Mouse (Mus musculus) spleen, adult 2 months (tissue): ENCODE data around the gene Gm5105.

Source experiments
- CTCF ChIP-seq: fragments of 200-500 bp; IDR thresholded peaks from 2 replicates; pipeline ENCODE4 v1.5.1; 2011; ENCODE audit warnings: mild to moderate bottlenecking, inconsistent platforms; ENCODE audit not compliant: insufficient read depth, insufficient read length, insufficient replicate concordance; ENCODE audit errors: extremely low read depth
- POLR2A ChIP-seq: fragments of 200-500 bp; IDR thresholded peaks from 2 replicates; pipeline ENCODE4 v1.6.1; 2011; ENCODE audit warnings: low read depth, low read length, inconsistent platforms

DNA sequence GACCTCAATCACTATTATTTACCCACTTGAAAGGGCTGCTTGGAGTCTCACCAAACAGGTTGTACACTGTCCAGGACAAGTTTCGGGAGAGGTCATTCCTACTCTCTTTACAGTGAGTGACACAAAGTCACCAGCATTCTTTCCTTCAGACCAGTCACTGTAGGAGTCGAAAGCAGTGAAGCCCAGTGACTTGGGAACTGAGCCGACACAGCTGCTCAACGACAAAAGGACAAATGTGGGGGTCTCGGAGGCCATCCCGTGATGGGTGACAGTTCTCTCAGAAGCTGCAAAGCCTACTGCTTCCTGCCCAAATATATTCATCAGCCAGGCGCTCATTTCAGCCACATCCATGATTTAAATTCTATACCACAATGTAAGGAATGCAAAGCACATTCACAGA, 10.2 kb downstream of the Gm5105 start:
- TF ChIP-seq CTCF: no peak
- no peak for TF ChIP-seq POLR2A
